Mouse (Mus musculus): ENCODE data around the gene 1700022I11Rik. TPM values are rescaled to one million over a fixed set of nuclear protein-coding genes. Genes with fewer than 3 reads are reported as not detected.
A peak's percentile ranks its signal among the peaks of the same experiment; 100 is the strongest.

1700022I11Rik gene
- not detected in 2 replicates for total RNA-seq (2021)
- long read RNA-seq, experiment 1: 0 reads
- long read RNA-seq, experiment 2: 0 reads

DNA sequence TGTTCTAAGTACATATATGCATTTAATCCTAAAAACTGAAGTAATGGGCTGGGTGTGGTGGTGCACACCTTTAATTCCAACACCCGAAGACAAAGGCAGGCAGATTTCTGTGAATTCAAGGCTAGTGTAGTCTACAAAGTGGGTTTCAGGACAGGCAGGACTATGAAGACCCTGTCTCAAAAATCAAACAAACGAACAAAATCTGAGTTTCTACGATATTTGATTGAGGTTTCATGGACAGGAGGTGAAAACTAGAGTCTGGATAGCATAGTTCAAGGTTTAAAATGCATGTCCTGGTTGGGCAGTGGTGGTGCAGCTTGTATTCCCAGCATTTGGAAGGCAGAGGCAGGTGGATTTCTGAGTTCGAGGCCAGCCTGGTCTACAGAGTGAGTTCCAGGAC, at the start of gene 1700022I11Rik:
Gene 1700022I11Rik (plus strand): TSS at position 301 of the 400 bp plus-strand sequence.
- no peak for DNase-seq

DNA sequence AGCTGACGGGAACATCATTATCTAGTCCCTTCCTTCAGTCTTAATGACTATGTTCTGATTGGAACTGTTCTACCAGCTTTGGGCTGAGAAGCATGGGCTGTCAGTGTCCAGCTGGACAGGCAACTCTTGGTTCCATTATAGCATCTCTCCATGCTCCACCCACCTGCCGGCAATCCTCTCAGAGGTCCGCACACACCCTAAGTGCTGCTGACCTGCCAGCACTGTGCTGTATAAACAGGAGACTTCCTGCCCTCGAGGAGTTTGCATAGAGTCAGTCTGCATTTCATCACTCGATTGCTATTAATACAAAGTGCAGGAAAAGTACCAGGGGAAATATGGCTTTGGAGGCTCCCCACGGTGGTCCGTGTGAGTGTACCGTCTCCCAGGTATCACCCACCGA, 48.7 kb upstream of the 1700022I11Rik start:
- DNase-seq: no peak

DNA sequence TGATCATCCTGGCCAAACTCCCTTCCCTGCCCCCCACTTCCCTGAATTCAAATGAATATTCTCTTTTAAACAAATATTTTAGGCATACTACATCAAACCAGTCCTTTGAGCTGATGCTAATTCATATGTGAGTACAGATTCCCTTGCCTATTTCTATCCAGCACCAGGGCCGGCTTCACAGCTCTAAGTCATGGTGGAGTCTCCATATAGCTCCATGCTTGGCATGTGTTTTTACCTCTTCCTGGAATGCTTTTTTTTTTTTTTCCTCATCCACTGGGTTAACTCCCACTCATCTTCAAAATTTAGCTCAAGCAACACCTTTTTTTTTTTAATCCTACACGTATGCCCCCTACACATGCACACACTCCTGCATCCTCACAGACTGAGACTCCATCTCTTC, 47.9 kb upstream of the 1700022I11Rik start:
- no peak for DNase-seq

DNA sequence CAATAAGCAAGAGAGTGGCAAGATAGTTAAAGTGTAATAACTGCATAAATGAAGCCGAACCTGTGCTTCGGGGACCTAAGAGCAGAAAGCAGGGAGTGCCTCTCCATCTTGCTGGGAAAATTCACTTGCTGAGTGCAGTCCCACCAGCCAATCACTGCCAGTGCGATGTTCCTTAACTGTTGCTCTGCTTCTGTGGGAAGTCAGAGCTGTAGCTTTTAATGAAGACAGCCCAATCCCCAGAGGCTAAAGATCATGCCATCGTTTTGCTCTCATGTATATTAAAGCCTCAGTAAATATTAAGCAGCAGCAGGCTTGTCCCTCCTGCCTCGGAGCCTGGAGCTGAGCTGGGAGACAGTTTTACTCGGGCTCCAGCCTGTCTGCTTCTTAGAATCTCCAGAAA, 47.3 kb upstream of the 1700022I11Rik start:
- DNase-seq: no peak

GRCm38 (mm10) chr4:42922461-42922860, 46.9 kb upstream of the 1700022I11Rik start:
- DNase-seq: no peak

GRCm38 (mm10) chr4:42924095-42924710, 45.2 kb upstream of the 1700022I11Rik start:
- no peak for DNase-seq

DNA sequence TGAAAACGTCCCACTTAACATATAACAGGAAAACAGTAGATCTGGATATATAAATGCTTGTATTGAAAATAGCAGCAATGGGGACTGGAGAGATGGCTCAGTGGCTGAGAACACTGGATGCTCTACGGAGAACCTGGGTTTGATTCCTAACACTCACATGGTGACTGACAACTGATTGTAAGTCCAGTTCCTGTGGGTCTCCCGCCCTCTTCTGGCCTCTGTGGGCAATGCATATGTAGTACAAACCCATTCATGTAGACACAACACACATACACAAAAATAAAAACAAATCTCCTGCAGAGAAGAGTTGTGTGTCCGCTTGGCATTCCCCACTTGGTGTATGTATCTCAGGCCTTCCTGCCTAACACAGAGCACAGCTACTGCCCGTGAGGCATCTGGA, 41.2 kb upstream of the 1700022I11Rik start:
- no peak for DNase-seq

DNA sequence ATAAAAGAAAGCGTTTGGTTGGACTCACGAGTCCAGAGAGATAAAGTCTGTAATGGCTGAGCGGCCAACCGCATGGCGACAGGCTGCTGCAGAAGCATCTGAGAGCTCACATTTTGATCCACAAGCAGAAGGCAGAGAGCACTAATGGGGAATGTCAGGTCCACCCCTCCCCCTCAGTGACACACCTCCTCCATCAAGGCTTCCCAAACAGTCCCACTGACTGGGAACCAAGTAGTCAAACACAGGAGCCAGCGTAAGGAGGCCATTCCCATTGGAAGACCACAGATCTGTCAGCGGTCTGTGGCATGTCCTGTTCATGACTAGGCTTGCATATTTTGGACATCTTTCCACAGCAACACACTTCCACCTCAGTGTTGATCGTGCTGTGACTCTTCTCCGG, 40.5 kb upstream of the 1700022I11Rik start:
- DNase-seq: no peak

GRCm38 (mm10) chr4:42932229-42932969, 37.0 kb upstream of the 1700022I11Rik start:
- DNase-seq: no peak

- peak; percentile 80 for DNase-seq
These were observed 35.8 kb upstream of the 1700022I11Rik start for GRCm38 (mm10) chr4:42933630-42934029.

- no peak for DNase-seq
These were observed 28.0 kb upstream of the 1700022I11Rik start for GRCm38 (mm10) chr4:42941396-42941795.

- DNase-seq: no peak
These were observed 26.1 kb upstream of the 1700022I11Rik start for GRCm38 (mm10) chr4:42943341-42943740.

DNA sequence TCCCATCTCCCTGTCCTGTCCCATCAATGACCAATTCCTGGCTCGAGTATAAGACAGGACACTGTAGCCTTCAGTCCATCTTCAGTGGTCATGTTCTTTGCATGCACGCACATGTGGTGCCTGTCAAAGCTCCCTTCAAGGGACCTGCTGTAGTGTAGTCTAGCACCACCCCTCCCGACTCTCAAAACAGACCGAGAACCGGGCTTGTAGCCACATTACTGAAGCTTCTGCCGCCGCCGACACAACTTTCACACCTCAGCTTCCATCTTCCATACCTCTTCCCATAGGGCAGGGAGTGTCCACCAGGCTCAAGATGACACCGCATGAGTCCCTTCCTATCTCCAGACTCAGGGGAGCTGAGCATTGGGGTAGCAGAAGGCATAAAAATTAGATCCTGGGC, 25.2 kb upstream of the 1700022I11Rik start:
- DNase-seq: no peak

GRCm38 (mm10) chr4:42945043-42945442, 24.4 kb upstream of the 1700022I11Rik start:
- DNase-seq: peak; percentile 73

DNA sequence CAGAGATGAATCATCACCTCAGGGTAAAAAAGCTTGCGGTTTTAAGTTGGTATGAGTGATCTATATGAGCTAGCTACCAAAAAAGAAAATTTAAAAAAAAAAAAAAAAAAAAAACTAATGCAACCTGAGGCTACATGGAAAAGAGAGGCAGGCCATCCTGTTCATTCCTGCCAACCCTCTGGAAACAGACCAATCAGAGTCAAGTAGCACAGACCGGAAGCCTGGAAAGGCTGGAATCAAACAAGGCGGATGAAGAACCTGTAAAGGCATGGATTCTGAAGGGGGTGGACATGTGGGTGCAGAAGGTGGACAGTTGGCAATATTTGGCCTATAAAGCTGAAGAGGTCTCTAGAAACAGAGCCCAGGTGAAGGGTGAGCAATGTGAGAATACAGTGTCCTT, 24.0 kb upstream of the 1700022I11Rik start:
- DNase-seq: no peak

DNA sequence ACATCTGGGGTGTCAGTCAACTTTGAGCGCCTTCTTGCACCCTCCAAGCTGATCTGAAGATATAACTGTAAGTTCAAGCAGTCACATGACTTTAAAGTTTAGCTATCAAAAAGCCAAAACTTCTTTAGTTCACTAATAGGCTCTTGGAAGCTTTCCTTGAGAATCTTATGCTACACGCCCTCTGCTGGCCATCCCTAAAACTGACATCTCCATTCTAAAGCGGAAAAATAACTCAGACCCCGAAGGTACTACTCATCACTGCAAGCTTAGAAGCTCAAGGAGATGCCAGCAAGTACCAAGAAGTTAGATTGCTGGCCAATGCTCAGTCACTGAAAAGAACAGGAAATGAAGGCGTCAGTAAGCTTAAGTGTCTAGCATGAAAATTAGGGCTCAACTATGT, 23.5 kb upstream of the 1700022I11Rik start:
- DNase-seq: peak; percentile 68

GRCm38 (mm10) chr4:42946733-42947290, 22.6 kb upstream of the 1700022I11Rik start:
- DNase-seq: peak; percentile 37

DNA sequence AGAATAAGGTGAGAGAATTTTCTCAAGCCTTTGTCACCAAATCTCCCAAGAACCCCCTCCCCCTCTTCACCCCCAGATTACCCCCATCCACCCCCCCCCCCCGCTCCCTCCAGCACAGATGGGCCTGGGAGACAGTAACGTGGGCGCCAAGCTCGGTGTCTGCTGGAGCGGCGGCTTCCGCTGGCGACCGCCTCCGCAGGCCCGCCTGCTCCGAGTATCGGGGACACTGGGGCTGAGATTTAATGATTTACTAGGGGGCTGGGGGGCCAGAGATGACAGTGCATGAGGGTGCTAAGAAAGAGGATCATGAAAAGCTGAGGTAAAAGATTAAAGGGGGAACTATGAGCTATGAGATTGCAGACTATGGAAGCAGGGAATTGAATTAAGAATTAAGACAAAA, 20.9 kb upstream of the 1700022I11Rik start:
- DNase-seq: no peak

GRCm38 (mm10) chr4:42949051-42949675, 20.2 kb upstream of the 1700022I11Rik start:
- no peak for DNase-seq

DNA sequence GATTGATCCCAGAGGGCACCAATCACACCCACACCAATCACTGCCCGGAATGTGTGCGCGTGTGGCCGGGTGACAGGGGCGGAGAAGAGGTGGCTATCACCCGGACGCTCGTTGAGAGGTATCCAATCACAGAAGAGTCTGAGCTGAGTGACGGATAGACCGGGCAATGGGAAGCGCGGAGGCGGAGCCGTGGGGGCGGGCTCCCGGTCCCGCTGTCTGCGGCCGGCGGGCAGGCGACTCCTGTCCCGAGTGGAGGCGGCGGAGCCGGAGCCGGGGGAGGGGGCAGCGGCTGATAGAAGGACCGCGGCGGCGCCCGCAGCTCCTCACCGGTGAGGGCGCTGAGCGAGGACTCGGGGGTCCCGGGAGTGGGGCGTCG, 19.7 kb upstream of the 1700022I11Rik start, which contains the start of gene Dnajb5:
Gene Dnajb5 (plus strand): TSS at position 139 of the 376 bp plus-strand sequence.
- peak; percentile 98 for DNase-seq

DNA sequence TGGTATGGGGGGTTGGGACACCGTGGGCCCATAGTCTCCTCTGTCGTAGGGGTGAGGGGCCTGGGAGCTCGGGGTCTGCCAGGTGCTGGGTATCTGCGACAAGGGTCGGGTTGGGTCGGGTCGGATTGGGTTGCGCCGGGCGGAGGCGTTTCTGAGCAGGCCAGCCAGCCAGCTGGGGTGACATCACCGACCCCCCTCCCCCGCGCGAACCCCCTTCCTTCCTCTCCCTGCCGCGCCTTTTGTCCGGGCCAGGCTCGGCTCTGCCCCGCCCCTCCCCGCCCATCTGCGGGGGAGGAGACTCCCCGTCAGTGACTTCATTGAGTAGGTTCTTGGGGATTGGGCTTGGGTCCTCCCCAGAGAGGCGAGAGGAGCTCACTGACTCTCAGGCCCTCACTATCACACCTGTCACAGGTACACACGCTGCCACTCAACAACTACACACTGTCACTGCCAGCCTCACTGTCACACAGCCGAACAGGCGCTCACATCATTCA, 19.3 kb upstream of the 1700022I11Rik start:
- DNase-seq: peak; percentile 94
